Comparison of ENCODE assay signal across 13 mouse cellular contexts in genomic region chr12:104923948-104924388, GRCm38 (mm10). TPM values are rescaled to one million over a fixed set of nuclear protein-coding genes. Genes with fewer than 3 reads are reported as not detected.
DNase-seq lines count a peak whose midpoint lies in the region; ATAC-seq and TF ChIP-seq lines count a peak whose summit lies in the region.
"Had no signal": no experiment of that assay in that cellular context is flagged by ENCODE, and none has a peak within 500 bp of the region (broad histone marks: within the 10 kb centered on the region; RNA-seq: fewer than 3 reads in every experiment).

No protein-coding gene starts in this region.

- H3K27me3 ChIP-seq in kidney, embryonic 16.5 days (ENCODE audit: insufficient read depth, low read length): no peaks in the 10 kb centered on the region
- H3K27me3 ChIP-seq in embryonic facial prominence, embryonic 10.5 days (replicated peaks; ENCODE audit: low read depth, poor library complexity, severe bottlenecking): no peaks in the 10 kb centered on the region; the same call in 1 of the 2 replicates
- no peaks in the 10 kb centered on the region for H3K27me3 ChIP-seq in intestine, embryonic 15.5 days (replicated peaks)
- no peaks in the 10 kb centered on the region for H3K27me3 ChIP-seq in lung, postnatal 0 days (replicated peaks; ENCODE audit: insufficient read depth, low read length)
- H3K27me3 ChIP-seq: liver, embryonic 13.5 days had no signal

- no peaks in the 10 kb centered on the region for H3K36me3 ChIP-seq in kidney, embryonic 16.5 days (ENCODE audit: insufficient read depth, low read length)
- H3K36me3 ChIP-seq in embryonic facial prominence, embryonic 10.5 days (replicated peaks): no peaks in the 10 kb centered on the region
- H3K36me3 ChIP-seq in intestine, embryonic 15.5 days: no peaks in the 10 kb centered on the region
- H3K36me3 ChIP-seq in lung, postnatal 0 days (ENCODE audit: insufficient read depth, low read length): no peaks in the 10 kb centered on the region
- H3K36me3 ChIP-seq: liver, embryonic 13.5 days had no signal

- no peak overlapping the region for H3K4me3 ChIP-seq in kidney, embryonic 16.5 days (ENCODE audit: low read length)
- H3K4me3 ChIP-seq in embryonic facial prominence, embryonic 10.5 days: no peak overlapping the region
- no peak overlapping the region for H3K4me3 ChIP-seq in intestine, embryonic 15.5 days (replicated peaks)
- H3K4me3 ChIP-seq in lung, postnatal 0 days (ENCODE audit: low read depth, low read length): no peak overlapping the region
- H3K4me3 ChIP-seq: liver, embryonic 13.5 days; myocyte had no signal

- H3K4me1 ChIP-seq in kidney, embryonic 16.5 days (ENCODE audit: insufficient read depth, low read length): peaks cover 16% of the 10 kb centered on the region; the same call in 1 of the 2 replicates
- peaks cover 42% of the 10 kb centered on the region for H3K4me1 ChIP-seq in embryonic facial prominence, embryonic 10.5 days
- peaks cover 6% of the 10 kb centered on the region for H3K4me1 ChIP-seq in intestine, embryonic 15.5 days (replicated peaks)
- no peaks in the 10 kb centered on the region for H3K4me1 ChIP-seq in lung, postnatal 0 days (ENCODE audit: insufficient read depth, low read depth, low read length)
- H3K4me1 ChIP-seq: liver, embryonic 13.5 days had no signal

- peak; percentile 71 for DNase-seq in kidney, adult 11 months
- DNase-seq in embryonic facial prominence, embryonic 10.5 days (ENCODE audit: low spot score): peak; percentile 44
- peak; percentile 21 for DNase-seq in lung, postnatal 0 days (ENCODE audit: low spot score)
- DNase-seq in adrenal gland, postnatal 14 days: no peak
- DNase-seq: adrenal gland, postnatal 10 days; cerebellum, postnatal 36 days; liver, embryonic 13.5 days; right cerebral cortex, postnatal 4 days; thymus, postnatal 25 days had no signal

- TF ChIP-seq CTCF in lung, postnatal 0 days (IDR thresholded peaks at IDR 0.05): no peak

- H3K9me3 ChIP-seq in kidney, embryonic 16.5 days (ENCODE audit: low read length): no peaks in the 10 kb centered on the region
- H3K9me3 ChIP-seq in embryonic facial prominence, embryonic 10.5 days: no peaks in the 10 kb centered on the region
- 0 out of 2 replicates have a peak, but pooled peaks cover 4% of the 10 kb centered on the region for H3K9me3 ChIP-seq in intestine, embryonic 15.5 days
- no peaks in the 10 kb centered on the region for H3K9me3 ChIP-seq in lung, postnatal 0 days (ENCODE audit: low read length)
- H3K9me3 ChIP-seq: liver, embryonic 13.5 days had no signal

- TF ChIP-seq EP300 in lung, postnatal 0 days (IDR thresholded peaks at IDR 0.05): no peak

- no peak for ATAC-seq in kidney, embryonic 16.5 days (ENCODE audit: low FRiP score, low TSS enrichment)
- peak; percentile 70; the same call in 1 of the 2 replicates for ATAC-seq in intestine, embryonic 15.5 days
- no peak for ATAC-seq in lung, postnatal 0 days
- no peak for ATAC-seq in inflammation-experienced regulatory T-cells, adult 6 months

- no peak overlapping the region for H3K4me2 ChIP-seq in kidney, embryonic 16.5 days (replicated peaks; ENCODE audit: low read depth, low read length)
- peak overlapping the region; percentile 33; the same call in 1 of the 2 replicates for H3K4me2 ChIP-seq in intestine, embryonic 15.5 days (replicated peaks)
- H3K4me2 ChIP-seq in lung, postnatal 0 days (replicated peaks; ENCODE audit: low read depth, low read length): no peak overlapping the region
- H3K4me2 ChIP-seq: liver, embryonic 13.5 days had no signal

- no peak overlapping the region for H3K27ac ChIP-seq in kidney, embryonic 16.5 days (ENCODE audit: low read length)
- peak overlapping the region; percentile 77 for H3K27ac ChIP-seq in embryonic facial prominence, embryonic 10.5 days (replicated peaks)
- H3K27ac ChIP-seq in intestine, embryonic 15.5 days: peak overlapping the region; percentile 71
- no peak overlapping the region for H3K27ac ChIP-seq in lung, postnatal 0 days (ENCODE audit: low read length)
- H3K27ac ChIP-seq: liver, embryonic 13.5 days had no signal

- no peak overlapping the region for H3K9ac ChIP-seq in kidney, embryonic 16.5 days (replicated peaks; ENCODE audit: low read length)
- H3K9ac ChIP-seq in intestine, embryonic 15.5 days: no peak overlapping the region
- no peak overlapping the region for H3K9ac ChIP-seq in lung, postnatal 0 days (replicated peaks; ENCODE audit: low read depth)
- H3K9ac ChIP-seq: liver, embryonic 13.5 days had no signal

- WGBS in kidney, embryonic 16.5 days: 26% methylated on average over 19 of the region's 19 CpGs
- WGBS in embryonic facial prominence, embryonic 10.5 days: 48% methylated on average over 19 of the region's 19 CpGs
- 36% methylated on average over 19 of the region's 19 CpGs for WGBS in intestine, embryonic 15.5 days
- WGBS in lung, postnatal 0 days: 23% methylated on average over 19 of the region's 19 CpGs

RNA-seq across cellular contexts. Expression of gene Clmn, which starts 59.1 kb away (rescaled TPM):
- 5.0 and 5.1 TPM in 2 replicates for polyA plus RNA-seq in kidney, embryonic 16.5 days (2015; fragmentation: Nextera tagmentation; extraction: Ambion mirVana)
- 2.6 and 3.2 TPM in 2 replicates for polyA plus RNA-seq in embryonic facial prominence, embryonic 10.5 days (2016; fragmentation: Nextera tagmentation; extraction: Ambion mirVana)
- 4.1 and 4.3 TPM in 2 replicates for polyA plus RNA-seq in intestine, embryonic 15.5 days (2015; fragmentation: Nextera tagmentation; extraction: Ambion mirVana)
- 2.0 and 2.5 TPM in 2 replicates for polyA plus RNA-seq in lung, postnatal 0 days (2015; fragmentation: Nextera tagmentation; extraction: Ambion mirVana)
- total RNA-seq in adrenal gland, postnatal 14 days (2021): 7.5 and 14.3 TPM in 2 replicates
- under 1 TPM in 2 of 3 experiments, not detected in 1; 0.04 to 0.19 TPM for polyA plus RNA-seq in inflammation-experienced regulatory T-cells, adult 6 months (2017; shearing (Covaris generic))

Comparison
In these comparisons a context has a peak if more than half of its experiments do, and no peak if none do; other contexts are left out.
1. H3K27ac ChIP-seq: peak in embryonic facial prominence, embryonic 10.5 days (single experiment) and intestine, embryonic 15.5 days (single experiment); none in kidney, embryonic 16.5 days (single experiment) and lung, postnatal 0 days (single experiment).